Mouse (Mus musculus) frontal cortex, postnatal 36 days (tissue): ENCODE measurements at regions not wholly inside any gene's neighbourhood (a gene's known extent, or its start where the extent isn't known, plus 50 kb on each side); places are given as distances from the start of the nearest gene placed in this dataset.
A peak's percentile ranks its signal among the peaks of the same experiment; 100 is the strongest.
"Not testable (repeated sequence)": the region's sequence is repeated elsewhere in the genome, so short reads cannot be mapped to it uniquely, and the experiment has no call there.

Experiments used
- DNase-seq, 2 experiments: peaks; one replicate each; pipeline ENCODE4 v3.0.0; 2022; ENCODE audit warnings: low spot score in 2 of 2

DNA sequence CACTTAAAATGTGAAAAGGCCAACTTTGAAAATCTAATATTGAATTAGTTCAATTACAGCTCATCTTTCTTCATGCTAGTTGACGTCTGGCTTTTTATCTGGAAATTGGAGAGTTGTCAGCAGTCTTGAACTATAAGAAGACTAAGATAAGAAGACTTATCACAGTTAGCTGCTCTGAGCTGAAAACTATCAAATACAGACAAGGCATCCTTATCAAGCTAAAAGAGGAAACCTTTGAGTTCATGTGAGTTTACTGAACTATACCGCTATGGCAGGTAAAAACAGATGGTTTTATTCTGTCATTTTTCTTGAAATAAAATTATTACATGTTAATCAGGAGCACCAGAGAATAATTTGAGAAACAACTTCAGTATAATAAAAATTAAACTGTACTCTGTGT lies 735.2 kb upstream of the Marcks start:
- no peak for DNase-seq

- no peak for DNase-seq
Observed at GRCm38 (mm10) chr10:37861001-37861400, 722.3 kb upstream of the Marcks start.

DNA sequence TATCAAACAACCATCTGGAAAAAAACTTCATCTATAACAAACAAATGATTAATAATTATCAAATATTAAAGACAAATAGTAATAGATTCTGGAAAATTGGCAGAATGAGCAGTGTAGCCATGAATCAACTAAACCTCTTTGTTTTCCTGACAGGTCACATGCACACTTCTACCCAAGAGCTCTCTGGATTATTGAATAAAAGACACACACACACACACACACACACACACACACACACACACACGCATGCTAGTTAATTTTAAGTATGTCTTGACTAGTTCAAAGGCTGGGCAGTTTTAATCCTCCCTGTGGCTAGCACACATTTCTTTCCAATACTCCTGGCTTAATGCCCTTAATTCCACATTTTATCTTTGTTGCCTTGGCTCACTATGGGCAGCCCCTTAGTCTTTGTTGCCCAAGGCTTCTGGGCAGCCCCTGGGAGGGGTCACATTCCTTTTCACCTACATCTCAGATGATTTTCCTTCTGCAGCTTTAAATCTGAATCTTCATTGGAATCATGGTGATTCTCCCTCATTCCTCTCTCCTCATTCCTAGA lies 710.6 kb upstream of the Marcks start:
- DNase-seq, result no peak

GRCm38 (mm10) chr10:37842820-37843219 lies 704.1 kb upstream of the Marcks start:
- DNase-seq, result no peak

DNA sequence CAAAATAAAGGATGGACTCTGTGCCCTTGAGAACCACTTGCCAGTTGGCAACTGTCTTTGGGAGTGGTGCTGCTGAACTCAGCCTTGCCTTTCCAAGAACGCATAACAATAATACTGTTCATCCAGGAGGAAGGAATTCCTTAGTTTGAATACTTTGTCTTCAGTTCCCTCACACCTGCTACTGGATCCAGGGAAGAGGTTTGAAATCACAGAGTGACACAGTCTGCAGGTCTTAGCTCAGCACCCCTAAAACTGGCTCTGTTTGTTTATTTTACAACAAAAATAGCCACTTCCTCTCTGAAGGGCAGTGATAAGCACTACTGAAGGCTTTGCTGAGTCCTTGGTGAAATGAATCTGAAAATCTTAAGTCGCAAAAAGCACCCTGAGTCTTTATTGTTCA lies 703.1 kb upstream of the Marcks start:
- DNase-seq, result no peak

GRCm38 (mm10) chr10:37837721-37838120 lies 699.0 kb upstream of the Marcks start:
- no peak for DNase-seq

DNA sequence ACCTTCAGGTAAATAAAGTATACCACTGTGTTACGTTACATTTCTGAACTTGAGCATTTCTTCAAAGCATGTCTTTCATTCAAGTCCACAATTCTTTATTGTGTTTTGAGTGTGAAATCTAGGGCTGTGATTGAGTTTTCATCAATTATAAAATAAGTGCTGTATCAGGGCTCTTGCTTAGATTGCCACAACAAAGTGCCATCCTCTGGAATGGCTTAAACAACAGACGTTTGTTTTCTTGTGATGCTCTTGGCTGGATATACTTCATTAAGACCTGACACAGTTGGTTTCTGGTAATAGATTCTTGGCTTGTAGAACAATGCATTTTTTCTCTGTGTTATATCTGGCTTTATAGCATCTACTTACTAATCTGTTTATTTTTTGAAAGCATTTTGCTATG lies 674.3 kb upstream of the Marcks start:
- DNase-seq, result no peak

DNA sequence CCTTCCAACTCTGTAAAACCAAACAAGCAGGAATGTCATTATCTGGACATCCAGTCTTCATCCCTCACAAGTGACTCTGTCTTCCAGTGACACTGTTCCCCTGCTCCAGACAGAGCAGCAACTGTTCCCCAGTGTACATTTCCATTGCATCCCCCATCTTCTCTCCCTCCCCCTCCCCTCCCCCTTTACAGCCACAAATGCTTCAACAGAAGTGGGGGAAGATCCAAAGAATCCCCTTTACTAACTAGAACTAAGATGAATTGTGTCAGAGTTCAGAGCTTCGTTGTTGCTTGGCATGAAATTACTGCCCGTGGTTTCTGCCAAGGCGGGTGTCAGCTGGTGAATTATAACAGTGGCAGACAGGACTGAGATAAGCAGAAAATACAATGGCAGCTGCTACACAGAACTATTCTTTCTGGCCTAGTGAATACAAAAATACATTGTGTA lies 673.7 kb upstream of the Marcks start:
- DNase-seq, result peak; percentile 6 to 16

DNA sequence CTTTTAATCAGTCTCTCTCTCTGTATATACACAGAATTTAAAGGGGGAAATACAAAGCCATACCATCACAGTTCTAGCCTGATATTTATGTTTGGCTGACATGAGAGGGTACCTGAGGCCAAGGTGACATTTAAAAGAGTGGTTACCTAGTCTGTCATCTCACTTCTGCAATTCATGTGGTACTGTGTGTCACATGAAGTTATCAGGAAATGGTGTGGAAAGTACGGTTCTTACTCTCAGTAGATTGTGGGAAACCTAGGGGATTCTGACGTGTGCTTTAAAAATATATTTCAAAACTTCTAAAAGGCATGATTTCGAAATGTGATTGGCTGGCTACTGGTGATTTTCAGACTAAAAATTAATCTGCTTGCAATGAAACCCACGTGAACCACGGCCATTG lies 673.1 kb upstream of the Marcks start:
- DNase-seq, result no peak

DNA sequence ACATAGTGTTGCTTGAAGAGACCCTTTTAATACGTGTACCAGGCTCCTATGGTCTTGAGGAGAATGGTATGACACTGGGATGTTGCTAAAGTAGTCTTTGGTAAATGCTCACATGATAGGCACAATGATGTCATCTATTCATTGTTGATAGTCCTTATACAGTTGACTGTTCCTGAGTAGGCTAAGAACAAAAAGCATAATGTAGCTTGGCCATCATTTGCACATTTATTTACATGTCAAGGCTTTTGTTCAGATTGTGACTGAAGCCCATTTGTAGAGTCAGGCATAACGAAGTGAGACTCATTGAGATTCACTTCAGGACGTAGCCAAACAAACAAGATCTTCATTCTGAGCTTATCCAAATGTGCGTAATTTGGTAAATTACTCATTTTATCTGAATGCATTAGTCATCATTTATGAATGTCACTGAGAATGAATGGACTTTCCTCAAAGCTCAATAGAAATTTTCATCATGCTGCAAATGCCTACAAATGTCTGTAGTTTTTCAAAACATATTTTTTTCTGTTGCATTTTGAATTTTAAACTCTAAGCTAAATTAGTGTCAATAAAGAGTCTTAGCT lies 664.6 kb upstream of the Marcks start:
- no peak for DNase-seq

DNA sequence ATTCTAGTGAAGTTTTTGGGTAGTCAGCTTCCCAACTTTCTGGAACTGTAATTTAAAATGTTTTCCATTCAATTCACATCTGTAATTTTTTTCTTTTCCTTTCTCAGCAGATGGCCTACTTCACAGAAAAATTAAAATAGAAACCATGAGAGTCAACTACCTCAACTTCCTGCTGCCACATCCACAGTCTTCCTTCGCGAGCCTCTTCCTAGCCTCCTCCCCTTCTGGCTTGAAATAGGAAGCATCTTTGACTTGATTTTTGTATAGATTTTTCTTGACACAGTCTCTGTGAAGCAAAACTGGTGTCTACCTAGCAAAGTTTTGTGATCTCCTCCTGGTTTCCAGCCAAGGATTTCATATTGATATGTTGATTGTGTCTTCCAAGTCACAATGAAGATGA lies 660.7 kb upstream of the Marcks start:
- DNase-seq, result peak in 1 of 2 experiments; percentile 4

DNA sequence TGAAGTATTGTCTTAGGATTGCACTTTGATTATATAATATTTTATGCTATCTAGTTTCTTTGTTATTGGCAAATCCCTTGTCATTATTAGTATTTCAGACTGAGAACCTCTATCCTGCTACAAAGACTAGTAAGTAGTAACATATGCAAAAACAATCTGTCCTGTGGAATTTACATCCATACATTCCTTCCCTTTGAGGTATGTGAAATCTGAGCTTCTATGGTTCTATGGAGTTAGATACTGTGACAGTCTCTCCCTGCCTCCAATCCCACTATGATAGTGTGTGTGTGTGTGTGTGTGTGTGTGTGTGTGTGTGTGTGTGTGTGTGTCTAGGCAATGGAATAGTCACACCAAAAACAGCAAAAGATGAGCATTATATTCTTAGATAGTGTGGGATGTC lies 659.6 kb upstream of the Marcks start:
- no peak for DNase-seq

GRCm38 (mm10) chr10:37797701-37798100 lies 659.0 kb upstream of the Marcks start:
- DNase-seq, result no peak

GRCm38 (mm10) chr10:37792878-37793277 lies 654.2 kb upstream of the Marcks start:
- DNase-seq, result no peak

DNA sequence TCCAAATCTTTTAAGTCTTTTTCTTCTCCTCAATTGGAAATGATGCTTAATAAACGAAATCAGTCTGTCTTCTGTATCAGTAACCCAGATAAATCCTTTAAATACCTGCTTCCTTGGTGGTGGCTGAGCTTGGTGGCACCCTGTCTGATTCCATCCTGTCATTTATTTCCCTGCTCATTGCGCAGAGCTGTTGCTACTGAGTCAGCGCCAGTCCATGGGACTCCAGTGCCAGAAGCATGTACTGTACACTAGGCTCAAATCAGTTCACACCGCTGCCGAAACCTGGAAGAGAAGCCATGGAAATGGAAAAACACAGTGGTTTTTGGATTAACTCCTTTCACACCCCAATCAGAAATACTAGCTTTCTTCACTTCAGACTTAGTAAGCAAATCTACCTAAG lies 649.3 kb upstream of the Marcks start:
- DNase-seq, result no peak

DNA sequence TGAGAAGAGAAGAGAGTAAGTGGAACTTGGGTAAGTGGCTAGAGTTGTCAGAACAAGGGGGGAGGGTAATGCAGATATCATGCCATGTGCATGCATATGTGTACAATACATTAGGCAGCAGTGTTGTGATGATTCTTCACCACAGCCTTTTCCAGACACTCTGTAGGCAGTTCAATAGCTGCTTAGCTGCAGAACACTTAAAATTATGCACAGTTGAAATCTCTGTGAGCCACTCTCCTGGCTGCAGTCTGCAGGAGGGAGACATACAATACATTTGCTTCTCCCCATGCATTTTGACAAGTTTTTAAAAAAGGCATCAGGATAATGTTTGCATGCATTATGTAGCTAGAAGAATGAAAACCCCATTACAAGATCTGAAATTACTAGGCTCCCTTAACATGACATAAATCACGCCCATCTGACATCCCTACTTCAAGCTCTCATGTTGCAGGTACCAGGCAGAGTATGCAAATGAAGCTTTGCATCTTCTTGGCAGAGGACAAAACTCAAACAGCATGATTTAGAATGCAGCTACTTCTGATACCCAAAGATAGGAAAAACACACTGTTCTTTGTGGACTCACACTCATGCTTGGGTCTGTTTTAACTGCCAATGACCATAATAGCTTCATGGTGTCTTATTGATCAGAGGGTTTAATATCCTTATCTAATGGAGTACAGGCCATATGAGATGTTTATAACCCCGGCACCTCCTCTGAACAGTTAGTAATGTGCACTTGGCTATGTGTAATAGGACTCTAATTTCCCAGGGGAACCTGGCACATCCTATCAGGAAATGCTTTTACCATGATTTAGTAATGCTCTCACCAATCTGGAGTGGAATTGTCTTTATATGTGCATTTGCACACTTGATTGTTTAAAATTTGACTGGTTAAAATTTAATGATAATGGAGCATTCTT lies 640.9 kb upstream of the Marcks start:
- DNase-seq, result peak in 1 of 2 experiments; percentile 3

DNA sequence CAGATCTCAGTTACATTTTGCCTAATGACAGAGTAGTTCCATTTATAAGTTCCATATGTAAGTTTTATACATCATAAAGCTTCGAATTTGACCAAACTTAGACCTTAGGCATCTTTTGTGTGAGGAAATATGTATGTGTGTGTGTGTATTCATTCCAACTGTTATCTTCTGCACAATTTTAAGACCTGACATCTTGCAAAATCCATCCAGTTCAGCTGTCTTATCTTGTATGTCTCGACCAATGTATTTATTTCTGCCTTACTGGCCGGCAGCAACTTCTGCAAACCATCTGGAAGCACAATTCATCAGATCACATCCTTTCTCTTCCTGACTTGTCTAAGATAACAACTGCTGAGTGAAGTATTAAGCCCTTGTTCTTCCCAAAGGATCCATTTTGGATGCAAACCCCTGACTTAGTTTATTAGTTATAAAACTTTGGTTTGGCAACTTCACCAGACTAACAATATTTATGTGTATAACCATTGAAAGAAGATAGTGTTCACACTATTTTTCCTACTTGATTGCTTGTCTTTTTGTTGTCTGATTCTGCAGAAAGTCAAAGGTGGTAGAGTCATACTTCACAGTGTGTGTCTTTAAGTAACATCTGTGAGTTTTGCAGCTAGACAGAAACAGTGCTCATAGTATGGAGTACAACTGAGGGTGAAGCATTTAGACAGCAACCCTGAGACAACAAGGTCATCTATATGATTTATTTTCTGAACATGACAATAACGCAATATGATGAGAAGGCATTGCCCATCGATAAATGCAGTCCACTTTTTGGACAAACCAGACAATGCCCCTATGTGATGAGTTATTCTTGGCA lies 622.0 kb upstream of the Marcks start:
- DNase-seq, result no peak

DNA sequence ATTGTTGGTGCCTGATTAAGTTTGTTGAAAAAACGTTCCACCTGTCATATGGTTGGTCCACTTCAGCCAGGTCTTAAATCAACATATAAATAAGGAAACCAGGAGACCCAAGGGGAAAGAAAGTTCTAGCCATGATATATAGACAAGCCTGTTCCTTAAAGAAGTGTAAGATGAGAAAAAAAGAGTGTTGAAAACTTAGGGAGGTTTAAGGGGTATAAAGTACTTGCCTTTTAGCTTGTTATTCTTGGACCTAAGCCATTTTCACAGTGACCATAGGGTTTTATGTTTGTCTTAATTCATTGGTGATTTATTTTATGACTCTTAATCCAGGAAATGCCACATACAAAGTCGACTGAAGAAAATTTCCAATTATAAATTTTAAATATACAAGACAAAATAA lies 602.9 kb upstream of the Marcks start:
- no peak for DNase-seq

- DNase-seq, result peak; percentile 0 to 6
Observed at GRCm38 (mm10) chr10:37739024-37739423, 600.3 kb upstream of the Marcks start.

DNA sequence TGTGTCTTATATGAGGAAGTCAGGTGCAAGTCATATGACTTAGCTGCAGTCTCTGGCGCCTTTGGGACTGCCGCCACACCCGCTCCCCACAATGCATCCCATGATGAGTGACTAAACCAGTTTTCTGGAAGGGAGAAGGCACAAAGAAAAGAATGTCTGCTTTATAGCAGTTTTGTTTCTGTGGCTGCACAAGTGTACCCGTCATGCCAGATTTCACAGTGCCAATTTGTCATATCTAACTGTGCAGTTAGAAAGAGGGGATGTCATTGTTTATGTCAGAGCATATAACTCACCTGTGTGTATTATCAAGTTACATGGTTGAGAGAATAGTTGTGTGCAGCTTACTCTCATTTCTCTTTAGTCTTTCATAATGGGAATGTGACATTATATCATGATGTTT lies 586.9 kb upstream of the Marcks start:
- no peak for DNase-seq

- DNase-seq, result not testable (repeated sequence)
Observed at GRCm38 (mm10) chr10:37724994-37725393, 586.3 kb upstream of the Marcks start.

DNA sequence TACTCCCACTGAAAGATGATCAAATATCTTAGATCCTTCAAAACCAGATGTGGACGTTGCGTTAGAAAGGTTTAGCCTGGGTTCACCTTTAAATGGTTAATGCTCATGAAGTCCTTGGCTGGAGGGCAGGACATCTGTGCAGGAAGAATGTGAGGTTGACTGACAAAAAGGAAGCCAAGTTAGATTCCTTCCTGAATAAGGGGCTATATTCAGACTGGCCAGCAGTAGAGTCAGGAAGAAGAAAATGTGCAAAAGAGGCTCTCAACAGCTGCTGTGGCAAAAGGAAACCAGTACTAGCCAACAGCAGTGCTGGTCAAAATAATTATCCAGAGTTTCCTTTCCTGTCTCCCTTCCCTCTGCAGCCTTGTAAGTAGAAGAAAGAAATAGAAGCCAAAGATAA lies 582.0 kb upstream of the Marcks start:
- no peak for DNase-seq
